Mouse (Mus musculus) liver, embryonic 12.5 days (tissue): ENCODE measurements around the gene Sry. TPM values are rescaled to one million over a fixed set of nuclear protein-coding genes. Genes with fewer than 3 reads are reported as not detected.

Source experiments
- ATAC-seq: fragments of 200-750 bp; cut with Nextera tagmentation; 2 replicates; pipeline ENCODE4 v1.8.0; 2017; ENCODE audit warnings: moderate number of reproducible peaks, mild to moderate bottlenecking, moderate library complexity
- H3K27ac ChIP-seq: fragments of 300-500 bp; sonication (generic); 2 replicates; pipeline ENCODE4 v1.5.1; 2016; ENCODE audit warnings: mild to moderate bottlenecking
- H3K27me3 ChIP-seq: fragments of 300-500 bp; sonication (generic); replicated peaks from 2 replicates; pipeline ENCODE4 v1.6.1; 2016; ENCODE audit warnings: mild to moderate bottlenecking, moderate library complexity
- H3K36me3 ChIP-seq: fragments of 300-500 bp; sonication (generic); 2 replicates; pipeline ENCODE4 v1.6.1; 2016; ENCODE audit warnings: mild to moderate bottlenecking, moderate library complexity
- H3K4me1 ChIP-seq: fragments of 300-500 bp; sonication (generic); 2 replicates; pipeline ENCODE4 v1.6.1; 2016
- H3K4me2 ChIP-seq: fragments of 300-500 bp; sonication (generic); 2 replicates; pipeline ENCODE4 v1.6.1; 2016; ENCODE audit warnings: mild to moderate bottlenecking, moderate library complexity
- H3K4me3 ChIP-seq: fragments of 300-500 bp; sonication (generic); 2 replicates; pipeline ENCODE4 v1.5.1; 2016; ENCODE audit warnings: mild to moderate bottlenecking, moderate library complexity
- H3K9ac ChIP-seq: fragments of 300-500 bp; sonication (generic); 2 replicates; pipeline ENCODE4 v1.6.1; 2016; ENCODE audit warnings: mild to moderate bottlenecking, moderate library complexity
- H3K9me3 ChIP-seq: fragments of 300-500 bp; sonication (generic); replicated peaks from 2 replicates; pipeline ENCODE4 v1.6.1; 2016; ENCODE audit warnings: mild to moderate bottlenecking, moderate library complexity
- WGBS: fragments of 180-500 bp; shearing (Covaris S2); methylation state at CpG from one replicate; pipeline ENCODE4 v1.1.7; 2016; ENCODE audit not compliant: insufficient replicate concordance; 5-methylcytosine and 5-hydroxymethylcytosine counted together
- polyA plus RNA-seq: library from polyadenylated mRNA; unstranded; fragments of >200 nt; fragmentation: Nextera tagmentation; extraction: Ambion mirVana; gene quantifications from 2 replicates; pipeline ENCODE4 v1.2.1, GENCODE M21; 2016

Gene Sry
- polyA plus RNA-seq, result not detected in 2 replicates

- Histone ChIP-seq H3K27ac (no peak within 1 kb of the TSS), H3K4me2 (no peak within 1 kb of the TSS), H3K9me3 (no peaks in the 10 kb centered on the region), H3K4me3 (no peak within 1 kb of the TSS), H3K4me1 (no peaks in the 10 kb centered on the region), H3K27me3 (no peaks in the 10 kb centered on the region), H3K9ac (no peak within 1 kb of the TSS), H3K36me3 (no peaks in the 10 kb centered on the region)
- ATAC-seq, result no peak
- 35% methylated on average over 2 of the region's 2 CpGs for WGBS
These were observed at the start of gene Sry for GRCm38 (mm10) chrY:2663558-2663957. TSS of gene Sry (minus strand) at chrY:2663658.

Other genes with a start within 250 kb of the Sry start
- not detected in 2 replicates for gene H2al2c, start 64.6 kb downstream of the Sry start, polyA plus RNA-seq
- not detected in 2 replicates for gene H2al2b, start 57.0 kb upstream of the Sry start, polyA plus RNA-seq
- not detected in 2 replicates for gene Gm4064, start 132.5 kb upstream of the Sry start, polyA plus RNA-seq
- gene Rbmy, start 167.0 kb upstream of the Sry start, polyA plus RNA-seq, result not detected in 2 replicates
- not detected in 2 replicates for gene Gm10256, start 167.0 kb upstream of the Sry start, polyA plus RNA-seq
- not detected in 2 replicates for gene Gm10352, start 237.3 kb upstream of the Sry start, polyA plus RNA-seq